Mouse (Mus musculus): Measurements from ENCODE around the gene Agtr1a. TPM values are rescaled to one million over a fixed set of nuclear protein-coding genes. Genes with fewer than 3 reads are reported as not detected.

Agtr1a gene
- total RNA-seq, 2 experiments from 2014 or later: 4.0 to 5.0 TPM

DNA sequence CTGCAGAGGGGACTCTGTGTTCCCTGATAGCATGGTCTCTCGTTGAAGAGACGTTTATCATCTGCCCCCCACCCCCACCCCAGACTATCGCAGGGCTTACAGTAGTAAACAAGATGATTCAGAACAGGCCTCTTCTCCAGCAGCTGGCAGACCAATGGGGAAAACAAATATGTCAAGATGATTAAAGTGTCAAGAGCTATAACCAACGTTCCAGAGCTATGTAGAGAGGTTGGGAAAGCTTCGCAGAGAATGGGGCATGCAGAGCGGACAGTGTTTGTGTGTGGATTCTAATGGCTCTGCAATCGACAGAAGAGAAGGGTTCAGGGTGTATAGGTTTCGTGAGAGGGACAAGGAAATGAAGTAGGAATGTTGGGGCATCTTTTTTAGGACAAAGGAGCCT lies 31.9 kb downstream of the Agtr1a start:
- no peak for DNase-seq
- H3K27ac ChIP-seq: peak overlapping the region; percentile 28; the same call in 1 of the 2 replicates
- intact Hi-C loops (cut with DNase I): no loop called here
- no peak overlapping the region for H3K4me3 ChIP-seq
- no peak for TF ChIP-seq CTCF (IDR thresholded peaks at IDR 0.05)

DNA sequence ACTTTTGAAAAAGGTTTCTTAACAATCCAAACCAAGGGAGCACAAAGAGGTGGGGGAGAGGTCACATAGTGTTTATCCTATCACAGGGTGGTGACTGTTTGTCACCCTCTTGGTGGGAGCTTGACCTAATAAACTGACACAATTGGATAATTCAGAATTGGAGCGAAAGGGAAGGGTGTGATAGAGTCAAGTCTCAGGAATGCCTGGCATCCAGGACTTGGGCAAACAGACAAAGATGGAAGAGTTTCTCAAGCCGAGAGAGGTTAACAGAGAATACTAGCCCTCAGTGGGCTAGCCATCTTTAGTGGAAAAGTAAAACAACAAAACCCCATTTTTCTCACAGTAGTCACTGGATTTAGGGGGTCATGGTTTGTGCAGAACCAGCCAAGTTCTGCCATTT lies 32.5 kb downstream of the Agtr1a start:
- DNase-seq: no peak

DNA sequence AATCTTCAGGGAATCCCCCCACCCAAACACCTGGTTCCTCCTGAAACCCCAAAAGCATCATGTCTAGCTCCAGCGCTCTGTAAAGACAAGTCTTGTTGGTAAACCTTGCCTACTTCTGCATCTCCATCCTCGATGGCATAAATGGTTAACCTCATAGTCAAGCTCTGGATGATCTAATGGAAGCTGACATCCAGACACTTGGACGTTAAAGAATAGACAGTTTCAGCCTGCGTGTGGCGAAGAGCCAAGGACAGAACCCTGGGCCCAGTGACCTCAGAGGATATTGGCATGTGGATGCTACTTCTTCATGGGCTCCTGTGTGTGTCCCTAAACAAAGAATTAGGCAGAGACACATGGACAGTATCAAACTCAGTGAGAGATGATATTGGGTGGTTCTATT lies 42.6 kb downstream of the Agtr1a start:
- intact Hi-C loops (cut with DNase I): no loop called here
- TF ChIP-seq CTCF (IDR thresholded peaks at IDR 0.05): no peak
- Histone ChIP-seq H3K4me3 (no peak overlapping the region), H3K27ac (no peak overlapping the region)
- DNase-seq: no peak

More for the DNA sequence above, 32.5 kb downstream of the Agtr1a start:
- Histone ChIP-seq H3K4me3 (no peak overlapping the region), H3K27ac (no peak overlapping the region)
- intact Hi-C loops (cut with DNase I): no loop called here
- TF ChIP-seq CTCF (IDR thresholded peaks at IDR 0.05): no peak

DNA sequence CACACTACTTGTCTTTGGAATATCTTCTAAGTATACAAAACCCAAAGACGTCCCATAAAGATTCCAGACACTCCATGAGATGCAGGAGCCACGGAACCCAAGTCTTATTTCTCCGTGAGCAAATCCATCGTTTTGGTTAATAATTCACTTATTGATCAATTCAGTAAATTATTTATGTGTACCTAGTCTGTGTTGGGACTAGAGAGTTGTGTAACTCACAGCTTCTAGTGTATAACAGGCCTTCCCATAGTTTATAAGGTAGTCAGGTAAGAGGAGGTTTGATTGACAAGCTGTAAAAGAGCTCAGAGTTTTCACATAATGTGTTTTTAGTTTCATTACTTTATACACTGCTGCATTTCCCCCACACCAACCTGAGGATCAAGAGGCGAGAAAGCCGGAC lies 48.9 kb downstream of the Agtr1a start:
- DNase-seq: no peak
- Histone ChIP-seq H3K27ac (no peak overlapping the region), H3K4me3 (no peak overlapping the region)
- no peak for TF ChIP-seq CTCF (IDR thresholded peaks at IDR 0.05)
- intact Hi-C loops (cut with DNase I): no loop called here

DNA sequence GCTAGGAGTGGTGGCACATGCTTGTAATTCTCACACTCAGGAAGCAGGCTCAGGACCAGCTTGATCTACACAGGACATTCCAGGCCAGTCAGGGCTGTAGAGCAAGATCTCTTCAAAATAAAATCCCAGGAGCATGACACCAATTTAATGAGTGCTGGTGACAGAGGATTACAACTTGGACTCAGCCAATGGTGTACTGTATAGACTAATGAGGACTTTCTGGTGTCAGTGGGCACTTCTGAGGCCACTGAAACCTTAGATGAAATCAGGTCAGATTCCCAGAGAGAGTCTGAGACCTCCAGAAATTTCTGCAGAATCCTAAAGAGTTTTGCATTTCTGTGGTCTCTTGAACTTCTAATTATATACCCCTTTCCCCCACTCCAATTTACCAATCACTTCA lies 57.9 kb downstream of the Agtr1a start:
- no peak for DNase-seq
- Histone ChIP-seq H3K27ac (no peak overlapping the region), H3K4me3 (no peak overlapping the region)
- no peak for TF ChIP-seq CTCF (IDR thresholded peaks at IDR 0.05)
- intact Hi-C loops (cut with DNase I): no loop called here

DNA sequence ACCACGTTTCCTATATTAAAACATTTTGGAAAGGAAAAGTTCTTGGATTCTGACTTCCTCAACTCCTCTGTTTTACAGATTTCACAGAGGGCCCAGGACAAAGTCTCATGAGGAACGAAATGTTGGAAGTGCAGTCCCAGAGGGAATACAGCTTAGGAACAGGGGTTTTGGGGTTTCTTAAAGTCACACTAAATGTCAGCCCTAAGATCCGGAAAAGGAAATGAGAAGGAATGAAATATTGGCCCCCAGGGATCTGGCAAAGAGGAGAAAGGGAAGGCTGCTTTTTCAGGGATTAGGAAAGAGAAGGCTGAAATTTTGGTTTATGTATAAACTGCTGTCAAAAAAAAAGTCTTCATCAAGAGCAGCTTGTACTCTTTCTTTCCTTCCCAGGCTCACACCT lies 60.2 kb downstream of the Agtr1a start:
- Histone ChIP-seq H3K27ac (peak overlapping the region; percentile 72), H3K4me3 (no peak overlapping the region)
- intact Hi-C loops (cut with DNase I): no loop called here
- no peak for DNase-seq
- TF ChIP-seq CTCF (IDR thresholded peaks at IDR 0.05): no peak

DNA sequence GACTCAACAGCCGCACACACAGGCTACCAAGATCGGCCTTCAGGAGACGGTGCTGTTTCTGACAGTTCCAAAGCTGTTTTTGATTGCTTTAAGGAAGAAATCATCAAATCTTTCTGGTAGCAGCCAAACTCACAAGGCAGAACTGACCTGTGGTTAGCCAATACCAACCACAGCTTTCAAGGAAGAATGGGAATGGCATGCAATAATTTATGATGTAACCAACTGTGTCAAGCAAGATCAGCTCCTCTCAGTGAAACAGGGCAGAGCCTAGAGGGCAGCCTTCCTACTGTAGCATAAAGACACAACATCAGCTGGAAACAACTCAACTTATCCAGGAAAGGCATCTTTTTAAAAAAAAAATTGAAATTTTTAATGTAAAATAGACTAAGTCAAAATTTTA lies 62.6 kb downstream of the Agtr1a start:
- no peak for TF ChIP-seq CTCF (IDR thresholded peaks at IDR 0.05)
- no peak overlapping the region for H3K4me3 ChIP-seq
- intact Hi-C loops (cut with DNase I): no loop called here
- H3K27ac ChIP-seq: no peak overlapping the region
- DNase-seq: no peak

DNA sequence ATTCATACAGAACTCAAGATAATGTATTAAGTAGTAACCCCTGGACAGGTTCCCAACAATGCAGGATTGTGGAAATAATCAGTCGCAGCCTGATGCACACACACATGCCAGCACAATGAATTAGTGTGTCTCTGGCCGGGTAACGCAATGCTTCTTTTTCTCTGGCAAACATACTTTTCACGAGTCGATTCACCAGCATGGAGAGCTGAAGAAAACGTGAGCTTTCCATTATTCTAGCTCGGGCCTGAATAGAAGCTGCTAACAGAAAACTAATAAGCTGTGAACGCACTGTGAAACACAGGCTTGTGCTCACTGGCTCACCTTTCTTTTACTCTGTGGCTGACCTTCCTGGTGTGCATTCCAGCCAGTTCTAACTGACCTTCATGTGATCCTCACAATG lies 64.4 kb downstream of the Agtr1a start:
- no peak for TF ChIP-seq CTCF (IDR thresholded peaks at IDR 0.05)
- intact Hi-C loops (cut with DNase I): no loop called here
- no peak overlapping the region for H3K27ac ChIP-seq
- no peak overlapping the region for H3K4me3 ChIP-seq
- no peak for DNase-seq

DNA sequence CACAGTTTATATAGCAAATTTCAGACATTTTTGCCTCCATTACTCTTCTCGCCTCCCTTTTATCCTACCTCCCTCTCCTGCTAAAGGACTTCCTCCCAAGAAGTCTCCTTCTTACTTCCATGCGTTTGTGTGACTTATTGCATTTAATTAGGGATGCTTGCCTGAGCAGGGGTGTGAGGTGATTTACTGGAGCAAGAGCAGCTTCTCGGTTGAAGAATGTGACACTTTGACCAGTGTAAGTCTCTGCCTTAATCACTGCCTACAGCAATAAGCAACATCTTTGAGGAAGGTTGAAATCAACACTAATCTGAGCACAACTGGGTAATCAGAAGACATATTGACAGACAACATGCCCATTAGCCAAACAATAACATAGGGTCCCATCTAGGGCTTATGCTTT lies 67.6 kb downstream of the Agtr1a start:
- DNase-seq: no peak
- Histone ChIP-seq H3K4me3 (no peak overlapping the region), H3K27ac (no peak overlapping the region)
- TF ChIP-seq CTCF (IDR thresholded peaks at IDR 0.05): no peak
- intact Hi-C loops (cut with DNase I): no loop called here

DNA sequence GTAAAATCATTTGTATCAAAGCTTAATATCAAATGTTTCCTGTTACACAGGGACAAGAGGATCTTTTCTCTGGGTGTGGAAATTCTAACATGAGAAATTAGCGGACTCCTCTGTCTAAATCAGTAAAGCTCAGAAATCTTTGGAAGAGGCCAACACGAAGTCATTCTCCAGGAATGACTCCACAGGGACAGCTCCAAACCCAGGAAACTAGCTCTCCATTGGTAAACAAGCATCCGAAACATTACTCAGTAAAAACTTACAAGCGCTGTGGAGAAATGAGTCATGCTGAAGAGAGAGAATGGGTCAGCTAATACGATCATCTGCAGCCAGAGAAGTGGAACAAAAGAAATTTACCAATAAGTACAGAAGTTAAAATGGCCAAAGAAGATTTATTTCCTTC lies 82.4 kb downstream of the Agtr1a start:
- Histone ChIP-seq H3K4me3 (no peak overlapping the region), H3K27ac (peak overlapping the region; percentile 59)
- intact Hi-C loops (cut with DNase I): no loop called here
- peak; percentile 30 for DNase-seq
- TF ChIP-seq CTCF (IDR thresholded peaks at IDR 0.05): no peak

DNA sequence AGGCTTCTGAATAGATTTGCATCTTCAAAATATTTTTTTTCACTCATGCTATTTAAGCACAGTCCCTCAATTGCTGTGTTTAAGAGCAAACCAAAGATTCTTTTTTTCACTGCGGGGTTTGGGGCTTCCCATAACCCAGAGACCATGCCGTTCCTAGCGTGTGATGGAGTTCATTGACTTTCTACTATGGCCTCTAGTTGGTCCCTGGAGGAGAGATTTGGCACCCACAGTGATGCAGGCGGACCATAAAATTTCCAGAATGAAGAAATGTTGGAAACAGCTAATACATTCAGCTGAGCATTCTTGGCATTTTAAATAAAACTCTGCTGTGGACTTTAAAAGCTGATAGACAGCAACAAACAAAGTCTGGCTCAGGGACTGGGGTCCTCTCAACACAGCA lies 90.8 kb downstream of the Agtr1a start:
- DNase-seq: peak; percentile 56
- intact Hi-C loops (cut with DNase I): no loop called here
- no peak overlapping the region for H3K4me3 ChIP-seq
- no peak for TF ChIP-seq CTCF (IDR thresholded peaks at IDR 0.05)
- peak overlapping the region; percentile 20; the same call in 1 of the 2 replicates for H3K27ac ChIP-seq

DNA sequence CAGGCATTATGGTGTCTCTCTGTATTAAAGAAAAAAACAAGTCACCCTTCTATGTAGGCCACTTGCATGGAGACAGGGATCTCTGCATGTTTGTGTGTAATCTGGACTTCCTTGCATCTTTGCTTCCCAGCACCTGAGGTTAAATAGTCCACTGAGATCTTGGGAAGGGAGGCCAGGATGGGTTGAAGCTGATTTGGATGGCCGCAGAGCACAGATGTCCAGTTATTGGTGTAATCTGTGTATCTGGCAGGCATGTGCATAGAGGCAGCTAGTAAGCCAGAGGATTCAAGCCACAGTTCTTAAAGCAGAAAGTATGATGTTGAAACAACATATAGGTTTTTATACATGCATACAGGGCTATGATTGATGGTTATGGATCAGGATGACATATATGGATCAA lies 91.2 kb downstream of the Agtr1a start:
- no peak for TF ChIP-seq CTCF (IDR thresholded peaks at IDR 0.05)
- Histone ChIP-seq H3K4me3 (no peak overlapping the region), H3K27ac (peak overlapping the region; percentile 5; the same call in 1 of the 2 replicates)
- peak; percentile 16 for DNase-seq
- intact Hi-C loops (cut with DNase I): no loop called here

Other genes starting within 250 kb of the Agtr1a start
- gene Mboat1, start 200.0 kb upstream of the Agtr1a start, total RNA-seq (2021): 1 to 10 TPM; 1.2 to 3.7 TPM
- 100 to 1,000 TPM; 441 to 666 TPM for gene Uqcrfs1, start 208.9 kb downstream of the Agtr1a start, total RNA-seq (2021)